Mouse (Mus musculus): ENCODE measurements at regions not wholly inside any gene's neighbourhood (a gene's known extent, or its start where the extent isn't known, plus 50 kb on each side); places are given as distances from the start of the nearest gene placed in this dataset.

GRCm38 (mm10) chr4:89001470-89001869 lies 121.5 kb upstream of the Ifne start:
- DNase-seq (ENCODE audit: low read depth, low spot score), result no peak

GRCm38 (mm10) chr4:89000855-89001254 lies 120.9 kb upstream of the Ifne start:
- DNase-seq (ENCODE audit: low read depth, low spot score), result no peak

- no peak for DNase-seq (ENCODE audit: low read depth, low spot score)
Observed at GRCm38 (mm10) chr4:89000200-89000599, 120.2 kb upstream of the Ifne start.

GRCm38 (mm10) chr4:88998286-88998685 lies 118.3 kb upstream of the Ifne start:
- no peak for DNase-seq (ENCODE audit: low read depth, low spot score)

- DNase-seq (ENCODE audit: low read depth, low spot score), result no peak
Observed at GRCm38 (mm10) chr4:88995129-88995919, 115.3 kb upstream of the Ifne start.

- DNase-seq (ENCODE audit: low read depth, low spot score), result no peak
Observed at GRCm38 (mm10) chr4:88994486-88994885, 114.5 kb upstream of the Ifne start.

- DNase-seq (ENCODE audit: low read depth, low spot score), result no peak
Observed at GRCm38 (mm10) chr4:88992498-88992897, 112.5 kb upstream of the Ifne start.

- no peak for DNase-seq (ENCODE audit: low read depth, low spot score)
Observed at GRCm38 (mm10) chr4:88988363-88988762, 108.4 kb upstream of the Ifne start.

GRCm38 (mm10) chr4:88987103-88987502 lies 107.1 kb upstream of the Ifne start:
- DNase-seq (ENCODE audit: low read depth, low spot score), result no peak

- DNase-seq (ENCODE audit: low read depth, low spot score), result no peak
Observed at GRCm38 (mm10) chr4:88982457-88982856, 102.5 kb upstream of the Ifne start.

GRCm38 (mm10) chr4:88977099-88977888 lies 97.3 kb upstream of the Ifne start:
- no peak for DNase-seq (ENCODE audit: low read depth, low spot score)

GRCm38 (mm10) chr4:88974535-88974934 lies 94.5 kb upstream of the Ifne start:
- no peak for DNase-seq (ENCODE audit: low read depth, low spot score)

GRCm38 (mm10) chr4:88969134-88969841 lies 89.3 kb upstream of the Ifne start:
- DNase-seq (ENCODE audit: low read depth, low spot score), result no peak

- no peak for DNase-seq (ENCODE audit: low read depth, low spot score)
Observed at GRCm38 (mm10) chr4:88959621-88960020, 79.6 kb upstream of the Ifne start.

- DNase-seq (ENCODE audit: low read depth, low spot score), result no peak
Observed at GRCm38 (mm10) chr4:88956605-88957004, 76.6 kb upstream of the Ifne start.

GRCm38 (mm10) chr4:88956151-88956550 lies 76.2 kb upstream of the Ifne start:
- no peak for DNase-seq (ENCODE audit: low read depth, low spot score)

GRCm38 (mm10) chr4:88955571-88955970 lies 75.6 kb upstream of the Ifne start:
- no peak for DNase-seq (ENCODE audit: low read depth, low spot score)

- no peak for DNase-seq (ENCODE audit: low read depth, low spot score)
Observed at GRCm38 (mm10) chr4:88954045-88954444, 74.0 kb upstream of the Ifne start.

GRCm38 (mm10) chr4:88951034-88951336 lies 71.0 kb upstream of the Ifne start:
- no peak for DNase-seq (ENCODE audit: low read depth, low spot score)

- no peak for DNase-seq (ENCODE audit: low read depth, low spot score)
Observed at GRCm38 (mm10) chr4:88950181-88951033, 70.4 kb upstream of the Ifne start.

- DNase-seq (ENCODE audit: low read depth, low spot score), result no peak
Observed at GRCm38 (mm10) chr4:88948027-88948859, 68.2 kb upstream of the Ifne start.

Measured in embryo, embryonic 11.5 days (tissue).